Mouse (Mus musculus): ENCODE measurements at regions not wholly inside any gene's neighbourhood (a gene's known extent, or its start where the extent isn't known, plus 50 kb on each side); places are given as distances from the start of the nearest gene placed in this dataset.

DNA sequence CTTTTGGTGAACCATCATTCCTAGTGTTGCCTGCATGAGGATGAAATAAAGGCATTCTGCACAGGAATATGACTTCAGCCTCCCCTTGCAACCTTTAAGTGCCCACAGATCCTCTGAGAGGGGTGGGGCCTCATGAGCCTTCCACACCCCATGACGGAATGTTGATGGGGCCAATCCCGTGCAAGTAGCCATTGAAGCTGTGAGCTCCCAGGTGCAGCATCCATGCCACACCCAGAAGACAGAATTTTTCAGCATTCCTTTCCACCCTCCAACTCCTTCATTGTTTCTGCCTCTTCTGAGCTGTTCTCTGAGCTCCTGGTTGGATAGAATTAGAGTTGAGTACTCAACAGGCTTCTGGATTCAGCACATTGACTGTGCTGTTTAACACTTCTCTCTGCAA, 174.6 kb upstream of the Srrm4 start:
- DNase-seq: no peak

DNA sequence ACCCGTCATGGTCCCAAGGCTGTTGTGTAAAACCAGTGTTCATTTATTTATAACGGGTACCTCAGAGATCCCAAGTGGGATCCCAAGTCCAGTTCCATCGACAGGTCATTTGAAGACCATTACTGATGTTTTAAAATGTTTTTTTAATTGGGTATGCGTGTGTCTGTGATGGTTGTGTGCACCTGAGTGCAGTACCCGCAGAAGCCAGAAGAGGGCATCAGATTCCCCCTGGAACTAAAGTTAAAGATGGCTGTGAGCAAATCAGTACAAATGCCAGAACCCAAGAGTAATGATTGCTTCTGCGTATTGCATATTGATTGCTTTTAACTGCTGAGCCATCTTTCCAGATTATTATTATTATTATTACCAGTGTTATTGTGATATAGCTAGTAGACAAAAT, 169.7 kb upstream of the Srrm4 start:
- DNase-seq: no peak

DNA sequence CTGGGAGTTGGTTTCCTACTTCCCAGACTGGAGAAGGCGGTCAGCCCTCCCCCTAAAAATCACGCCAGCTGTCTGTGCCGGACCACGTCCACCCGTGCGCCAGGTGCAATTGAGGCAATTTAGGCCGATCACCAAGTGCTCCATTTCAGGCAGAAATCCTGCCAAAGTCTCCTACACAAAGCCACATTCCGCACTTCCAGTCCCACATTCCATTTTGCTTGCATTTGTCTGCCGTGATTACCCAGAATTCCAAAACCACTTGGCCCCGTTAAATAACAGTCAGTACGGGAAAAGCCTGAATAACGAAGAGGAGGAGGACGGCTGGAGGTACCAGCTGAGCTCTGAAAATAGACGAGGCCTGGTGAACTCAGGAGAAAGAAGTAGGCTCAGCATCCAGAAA, 167.1 kb upstream of the Srrm4 start:
- no peak for DNase-seq

- DNase-seq: no peak
Observed at GRCm38 (mm10) chr5:116752941-116753340, 161.3 kb upstream of the Srrm4 start.

DNA sequence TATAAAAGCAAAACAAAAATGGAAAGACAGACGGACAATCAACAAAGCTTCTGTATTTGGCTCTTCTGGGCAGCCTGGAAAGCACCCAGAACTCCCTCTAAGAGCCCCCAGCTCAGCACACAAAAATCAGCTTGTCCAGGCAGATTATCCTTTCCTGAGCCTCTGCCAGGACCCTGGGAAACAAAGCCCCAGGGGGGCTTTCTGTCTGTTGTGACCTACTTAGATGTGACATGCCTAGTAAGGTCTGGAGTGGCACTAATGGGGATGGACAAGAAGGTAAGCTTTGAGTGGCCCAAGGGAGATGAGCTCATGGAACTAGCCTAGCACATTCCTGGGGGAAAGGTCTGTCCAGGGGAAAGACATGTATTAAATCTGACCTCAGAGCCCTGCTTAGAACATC, 160.5 kb upstream of the Srrm4 start:
- no peak for DNase-seq

DNA sequence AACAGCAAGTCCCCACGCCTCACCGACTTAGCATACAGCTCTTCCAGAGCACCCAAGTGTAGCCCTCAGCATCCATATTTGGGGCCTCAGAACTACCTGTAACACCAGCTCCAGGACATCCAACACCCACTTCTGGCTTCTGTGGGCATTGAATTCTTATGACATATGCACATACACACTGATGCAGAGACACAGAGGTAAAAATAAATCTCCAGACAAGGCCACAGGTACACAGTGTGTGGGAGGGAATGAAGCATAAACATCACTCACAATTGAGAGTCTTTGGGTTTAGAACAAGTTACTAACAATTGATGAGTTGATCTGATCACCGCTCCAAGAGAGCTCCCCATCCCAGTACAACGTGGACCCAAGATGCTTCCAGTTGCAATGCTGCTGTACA, 154.2 kb upstream of the Srrm4 start:
- DNase-seq: no peak

DNA sequence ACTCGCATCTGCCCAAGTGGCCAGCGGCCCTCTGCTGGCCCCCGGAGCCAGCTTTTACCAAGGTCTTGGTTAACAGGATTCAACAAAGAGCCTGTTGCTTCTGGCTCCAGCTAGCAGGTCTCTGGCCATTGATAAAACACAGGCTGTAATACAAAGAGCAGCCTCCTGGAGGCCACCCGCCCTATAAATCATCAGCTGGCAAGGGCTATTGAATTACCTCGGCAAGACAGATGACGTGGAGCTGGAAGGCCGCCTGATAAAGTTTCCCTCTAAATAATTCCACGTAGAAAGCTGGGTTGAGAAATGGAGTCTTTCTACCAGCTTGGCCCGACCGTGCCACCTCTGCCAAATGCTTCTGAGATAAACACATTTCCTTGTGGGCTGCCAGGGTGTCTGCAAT, 152.8 kb upstream of the Srrm4 start:
- DNase-seq: no peak

GRCm38 (mm10) chr5:116735622-116736021, 144.0 kb upstream of the Srrm4 start:
- no peak for DNase-seq

DNA sequence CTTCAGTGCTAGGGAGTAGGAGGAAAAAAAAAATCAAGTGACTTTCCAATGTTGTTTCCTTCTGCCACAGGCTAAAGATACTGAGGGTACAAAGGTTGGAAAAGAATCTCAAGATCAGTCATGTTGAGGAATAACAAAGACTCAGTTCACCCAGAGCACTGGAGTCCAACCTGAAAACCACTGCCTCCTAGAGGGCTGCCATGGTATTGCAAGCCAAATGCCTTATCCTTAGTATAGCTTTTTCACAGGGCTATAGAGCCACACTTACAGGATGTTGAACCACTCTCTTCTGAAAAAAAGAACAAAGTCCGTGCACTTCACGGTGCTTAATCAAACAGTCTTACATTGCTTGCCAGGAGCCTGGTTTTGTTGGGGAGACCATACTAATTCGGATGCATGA, 139.9 kb upstream of the Srrm4 start:
- DNase-seq: no peak

GRCm38 (mm10) chr5:116719200-116719599, 127.6 kb upstream of the Srrm4 start:
- no peak for DNase-seq

GRCm38 (mm10) chr5:116714256-116714655, 122.6 kb upstream of the Srrm4 start:
- no peak for DNase-seq

DNA sequence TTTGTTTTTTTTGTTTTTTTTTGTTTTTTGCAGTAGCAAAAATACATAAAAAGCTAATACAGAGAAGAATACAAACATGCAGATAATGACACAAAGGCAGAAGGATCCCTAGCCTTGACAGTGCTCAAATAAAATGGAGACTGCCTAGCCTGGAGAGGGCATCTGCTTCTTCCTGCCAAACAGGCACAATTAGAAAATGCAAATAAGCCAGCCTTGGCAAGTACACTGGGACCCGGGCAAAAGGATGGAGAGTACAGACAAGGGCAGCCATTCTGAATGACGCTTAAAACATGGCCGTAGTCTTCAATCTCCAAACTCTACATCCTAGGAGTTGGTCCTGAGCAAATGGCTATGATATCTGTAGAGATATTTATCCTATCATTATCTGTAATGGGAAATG, 120.4 kb upstream of the Srrm4 start:
- no peak for DNase-seq

GRCm38 (mm10) chr5:116708505-116708904, 116.9 kb upstream of the Srrm4 start:
- no peak for DNase-seq

DNA sequence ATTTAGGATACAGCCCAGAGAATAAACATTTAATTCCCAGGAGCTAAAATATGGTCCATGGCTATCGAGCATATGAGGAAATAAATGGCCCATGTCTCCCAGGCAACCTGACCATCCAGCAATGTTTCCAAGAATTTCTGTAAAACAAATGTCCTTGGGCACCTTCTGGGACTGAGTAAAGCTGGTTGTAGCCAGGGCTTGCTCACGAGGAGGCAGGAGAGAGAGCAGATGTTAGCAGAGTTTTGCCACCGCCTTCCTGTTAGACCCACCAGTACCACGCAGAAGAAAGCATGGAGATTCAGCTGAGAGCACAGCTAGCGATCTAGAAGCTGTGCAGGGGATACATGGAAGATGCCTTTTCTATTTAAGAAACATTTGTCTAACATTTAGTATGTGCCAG, 70.8 kb upstream of the Srrm4 start:
- DNase-seq: no peak

- no peak for DNase-seq
Observed at GRCm38 (mm10) chr5:116661851-116662250, 70.2 kb upstream of the Srrm4 start.

GRCm38 (mm10) chr5:116654486-116655420, 63.1 kb upstream of the Srrm4 start:
- no peak for DNase-seq

Measured in gastrocnemius, postnatal 10 days (tissue).